Mouse (Mus musculus): Measurements from ENCODE around the gene Myh3.

DNA sequence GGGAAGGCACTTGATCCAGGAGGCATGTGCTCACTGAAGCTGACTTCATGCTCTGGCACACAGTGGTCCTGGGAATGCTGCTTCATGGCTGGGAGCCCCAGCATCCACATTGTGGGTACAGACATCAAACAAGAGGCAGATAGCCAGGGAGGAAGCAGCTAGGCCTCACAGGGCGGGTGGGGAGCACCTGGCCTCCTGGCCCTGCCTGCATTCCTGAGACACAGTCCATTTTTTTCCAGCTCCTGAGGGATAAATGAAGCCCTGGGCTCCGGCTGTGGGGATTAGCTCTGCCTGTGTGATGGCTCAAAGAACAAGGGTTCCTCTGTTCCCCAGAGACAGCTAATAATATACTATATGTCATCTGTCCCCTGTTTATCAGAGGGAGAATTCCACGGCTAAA is 3.1 kb upstream of the Myh3 start:
- TF ChIP-seq MAX (IDR thresholded peaks at IDR 0.05) (no peak), CEBPB (IDR thresholded peaks at IDR 0.05; ENCODE audit: low read depth) (no peak), CTCF (IDR thresholded peaks at IDR 0.05; ENCODE audit: control insufficient read depth, insufficient read depth, insufficient read length) (no peak), MYOD1 (IDR thresholded peaks at IDR 0.05; ENCODE audit: control insufficient read depth, insufficient read length, low read depth) (no peak), USF1 (IDR thresholded peaks at IDR 0.05; ENCODE audit: low read depth) (no peak), MYOG (IDR thresholded peaks at IDR 0.05; ENCODE audit: control insufficient read depth, extremely low read depth, insufficient read length) (no peak), FOSL1 (IDR thresholded peaks at IDR 0.05; ENCODE audit: insufficient read depth, low read length, poor library complexity, severe bottlenecking) (no peak)

Measured in C2C12 (cell line).